Mouse (Mus musculus) heart, postnatal 4 days (tissue): ENCODE measurements around the gene Rasal2. TPM values are rescaled to one million over a fixed set of nuclear protein-coding genes. Genes with fewer than 3 reads are reported as not detected.

Experiments
- DNase-seq: peaks from one replicate; pipeline ENCODE4 v3.0.0; 2021
- total RNA-seq, 2 experiments: library from RNA; stranded (reverse); gene quantifications; 2 replicates each; pipeline ENCODE4 v1.2.3; 2021

Rasal2 gene
- total RNA-seq, result 10 to 100 TPM; 32.6 to 35.7 TPM

DNA sequence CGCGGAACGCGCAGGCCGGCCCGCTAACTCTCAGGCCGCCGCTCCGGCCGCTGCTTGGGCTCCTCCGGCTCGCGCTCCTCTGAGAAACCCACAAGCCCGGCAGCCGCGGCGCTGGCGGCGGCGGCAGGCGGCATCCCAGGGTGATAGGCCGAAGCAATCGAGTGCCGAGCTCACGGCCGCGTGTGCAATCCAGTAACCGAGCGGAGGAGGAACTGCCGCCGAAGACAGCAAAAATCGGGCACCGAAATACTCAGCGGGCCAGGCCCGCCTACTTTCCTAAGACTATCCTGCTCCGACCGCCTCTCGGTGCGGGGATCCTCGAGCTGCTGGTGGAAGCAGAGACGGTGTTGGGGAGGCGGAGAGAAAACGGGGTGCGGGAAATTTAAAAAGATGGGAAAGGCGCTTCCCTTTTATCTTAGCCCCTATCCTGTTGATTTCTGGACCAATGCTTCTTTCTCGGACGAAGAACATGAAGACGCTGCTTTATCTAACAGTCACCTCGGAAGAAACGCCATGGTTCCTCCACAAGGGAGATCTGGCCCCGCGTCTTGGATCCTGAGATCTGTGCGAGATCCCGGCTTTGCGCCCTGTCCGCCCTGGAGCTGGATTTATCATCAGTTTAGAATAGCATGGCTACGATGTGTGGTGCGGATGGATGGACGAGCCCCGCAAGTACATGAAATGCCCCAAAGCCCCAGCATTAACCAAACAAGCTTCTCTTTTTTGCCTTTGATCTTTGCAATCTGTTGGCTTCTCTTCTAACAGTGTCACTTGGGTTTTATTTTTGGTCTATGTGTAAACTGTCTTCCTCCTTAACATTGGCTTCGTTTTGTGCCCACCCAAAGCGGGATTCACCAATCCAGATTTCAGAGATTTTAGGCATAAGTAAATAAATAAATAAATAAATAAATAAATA is at the start of gene Rasal2:
Gene Rasal2, minus strand, starts transcription at position 142 of the 916 bp plus-strand sequence.
- peak; percentile 97 for DNase-seq

- DNase-seq, result no peak
Observed at GRCm38 (mm10) chr1:157461276-157461675, 48.9 kb upstream of the Rasal2 start.

DNA sequence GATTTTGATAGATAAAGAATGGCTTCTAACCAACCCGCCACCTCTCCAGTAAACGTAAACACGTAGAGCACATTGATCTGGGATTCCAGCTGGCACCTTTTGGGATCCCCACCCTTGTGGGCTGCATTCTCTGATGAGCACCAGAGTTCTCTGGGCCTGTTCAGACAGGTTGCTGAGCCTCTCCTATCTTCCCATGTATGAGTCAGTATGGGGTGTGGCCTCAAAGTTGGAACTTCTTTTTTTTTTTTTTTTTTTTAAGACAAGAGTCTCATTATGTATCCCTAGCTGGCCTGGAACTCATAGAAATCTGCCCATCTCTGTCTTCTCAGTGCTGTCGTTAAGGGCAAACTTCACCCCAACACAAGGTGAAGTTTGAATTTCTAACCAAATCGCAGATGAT is 47.5 kb upstream of the Rasal2 start:
- DNase-seq, result no peak

GRCm38 (mm10) chr1:157458421-157459208 is 46.2 kb upstream of the Rasal2 start, which contains the start of gene Cryzl2:
TSS of gene Cryzl2 (plus strand) at chr1:157458577.
- peak; percentile 91 for DNase-seq

- DNase-seq, result no peak
Observed at GRCm38 (mm10) chr1:157457789-157458188, 45.4 kb upstream of the Rasal2 start.

GRCm38 (mm10) chr1:157454876-157455275 is 42.5 kb upstream of the Rasal2 start:
- DNase-seq, result no peak

- no peak for DNase-seq
Observed at GRCm38 (mm10) chr1:157452759-157453549, 40.6 kb upstream of the Rasal2 start.

DNA sequence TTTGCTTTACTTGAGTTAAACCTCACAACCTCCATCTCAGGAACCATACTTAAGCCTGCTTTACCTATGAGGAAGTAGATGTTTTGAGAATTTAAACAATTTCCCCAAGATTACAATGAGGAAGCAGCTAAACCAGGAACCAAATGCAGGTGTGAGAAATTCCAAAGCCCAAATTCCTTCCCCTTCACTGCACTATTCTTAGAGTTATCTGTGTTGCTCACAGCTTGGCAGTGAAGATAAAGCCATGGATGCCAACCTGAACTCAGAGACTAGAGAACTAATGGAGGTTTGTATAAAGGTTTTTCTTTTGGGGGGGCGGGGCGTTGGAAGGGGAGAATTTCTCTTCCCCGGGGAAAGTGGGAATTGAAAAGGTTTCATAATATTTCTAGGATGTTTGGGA is 39.9 kb upstream of the Rasal2 start:
- DNase-seq, result no peak

- DNase-seq, result peak; percentile 64
Observed at GRCm38 (mm10) chr1:157449981-157450636, 37.7 kb upstream of the Rasal2 start.

GRCm38 (mm10) chr1:157449532-157449931 is 37.1 kb upstream of the Rasal2 start:
- peak; percentile 26 for DNase-seq

- DNase-seq, result peak; percentile 25
Observed at GRCm38 (mm10) chr1:157448805-157449188, 36.4 kb upstream of the Rasal2 start.

- DNase-seq, result no peak
Observed at GRCm38 (mm10) chr1:157448164-157448804, 35.9 kb upstream of the Rasal2 start.

DNA sequence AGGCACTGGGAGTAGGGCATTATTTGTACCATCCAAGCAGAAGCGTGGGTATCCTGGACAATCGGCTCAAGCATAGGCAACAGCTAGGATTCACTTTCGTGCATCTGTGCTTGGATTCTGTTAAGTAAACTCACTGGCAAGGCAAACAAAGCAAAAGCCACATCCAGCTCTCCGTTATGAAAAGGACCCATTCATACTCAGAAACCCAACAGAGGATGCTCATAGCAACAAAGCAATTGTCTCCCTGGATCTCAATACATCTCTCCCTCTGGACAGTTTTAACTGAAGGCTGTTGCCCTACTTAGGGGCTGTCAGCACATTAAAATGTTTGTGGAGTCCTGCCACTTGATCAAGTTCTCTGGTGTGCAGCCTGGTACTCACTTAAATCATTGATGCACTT is 34.7 kb upstream of the Rasal2 start:
- DNase-seq, result no peak

DNA sequence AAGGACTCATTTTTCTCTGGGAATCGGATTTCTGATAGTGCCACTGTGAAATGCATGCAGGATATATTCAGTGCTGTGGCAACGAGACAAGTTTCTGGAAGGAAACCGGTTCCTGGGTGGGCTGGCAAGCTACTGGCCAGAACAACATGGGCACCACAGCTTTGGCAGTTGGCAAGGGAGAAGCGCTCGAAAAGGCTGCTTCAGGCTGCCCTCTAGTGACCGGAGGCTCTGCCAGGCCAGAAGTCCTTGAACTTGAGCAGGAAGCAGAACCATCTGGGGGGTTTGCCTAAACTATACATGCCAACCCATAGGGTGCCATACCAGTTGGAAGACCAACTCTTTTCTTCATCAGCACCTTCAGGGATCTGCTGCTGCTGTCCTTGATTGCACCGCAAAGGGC is 33.9 kb upstream of the Rasal2 start:
- DNase-seq, result peak; percentile 83

- DNase-seq, result no peak
Observed at GRCm38 (mm10) chr1:157445398-157445910, 33.1 kb upstream of the Rasal2 start.

GRCm38 (mm10) chr1:157444632-157445300 is 32.4 kb upstream of the Rasal2 start:
- no peak for DNase-seq

- DNase-seq, result peak; percentile 22
Observed at GRCm38 (mm10) chr1:157443723-157444561, 31.5 kb upstream of the Rasal2 start.

DNA sequence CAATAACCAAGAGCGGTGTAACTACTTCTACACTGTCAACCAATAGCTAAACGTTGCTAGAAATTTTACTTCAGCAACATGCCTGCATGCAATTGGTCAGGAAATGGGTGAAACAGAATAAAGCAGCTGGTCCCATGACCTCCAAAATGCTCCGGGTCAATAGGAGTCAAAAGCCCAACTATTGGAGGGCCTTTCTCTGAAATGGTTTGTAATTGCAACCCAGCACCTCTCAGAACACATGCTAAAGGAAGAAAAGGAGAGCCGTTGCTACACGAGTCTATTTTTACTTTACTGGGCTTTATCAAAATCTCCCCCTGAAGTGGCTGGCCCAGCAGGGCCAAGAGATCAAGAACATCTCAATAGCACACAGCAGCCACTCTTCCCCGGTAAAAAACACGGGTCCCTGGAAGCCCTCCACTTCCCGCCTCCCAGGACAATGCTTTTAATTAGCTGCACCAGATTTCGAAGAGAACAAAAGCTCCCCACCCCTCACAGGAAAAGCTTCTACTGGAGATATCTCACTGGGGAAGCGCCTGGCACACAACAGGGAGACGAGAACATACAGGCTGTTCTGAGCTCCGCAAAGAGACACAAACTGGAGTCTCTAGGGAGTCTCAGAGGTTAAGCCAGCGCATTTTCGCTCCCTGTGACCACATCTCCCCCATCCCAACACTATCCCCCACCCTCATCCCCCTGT is 30.8 kb upstream of the Rasal2 start:
- peak; percentile 64 for DNase-seq
